Mouse (Mus musculus): Measurements from ENCODE around the gene Hsd17b1.

Gene Hsd17b1

GRCm38 (mm10) chr11:101078121-101078520 is at the start of gene Hsd17b1:
TSS of gene Hsd17b1 (plus strand) at chr11:101078411.
- DNase-seq, result no peak

DNA sequence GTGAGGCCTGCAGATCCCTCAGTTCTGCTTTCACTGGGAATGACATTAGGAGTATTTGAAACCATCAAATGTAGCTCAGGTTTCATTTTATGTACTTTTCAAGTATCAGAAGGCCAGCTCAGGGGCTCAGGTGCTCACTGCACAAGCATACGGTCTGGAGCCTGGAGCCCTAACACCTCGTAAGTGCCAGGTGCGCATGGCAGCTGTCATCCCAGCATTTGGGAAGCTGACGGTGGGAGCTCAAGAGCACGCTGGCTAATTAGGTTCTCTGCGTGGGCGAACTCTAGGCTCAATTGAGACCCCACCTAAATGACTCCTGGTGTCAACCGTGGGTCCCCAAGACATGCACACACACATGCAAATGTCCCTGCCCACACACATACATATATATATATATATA is 48.9 kb upstream of the Hsd17b1 start:
- DNase-seq, result peak in 1 of 2 experiments; percentile 40

DNA sequence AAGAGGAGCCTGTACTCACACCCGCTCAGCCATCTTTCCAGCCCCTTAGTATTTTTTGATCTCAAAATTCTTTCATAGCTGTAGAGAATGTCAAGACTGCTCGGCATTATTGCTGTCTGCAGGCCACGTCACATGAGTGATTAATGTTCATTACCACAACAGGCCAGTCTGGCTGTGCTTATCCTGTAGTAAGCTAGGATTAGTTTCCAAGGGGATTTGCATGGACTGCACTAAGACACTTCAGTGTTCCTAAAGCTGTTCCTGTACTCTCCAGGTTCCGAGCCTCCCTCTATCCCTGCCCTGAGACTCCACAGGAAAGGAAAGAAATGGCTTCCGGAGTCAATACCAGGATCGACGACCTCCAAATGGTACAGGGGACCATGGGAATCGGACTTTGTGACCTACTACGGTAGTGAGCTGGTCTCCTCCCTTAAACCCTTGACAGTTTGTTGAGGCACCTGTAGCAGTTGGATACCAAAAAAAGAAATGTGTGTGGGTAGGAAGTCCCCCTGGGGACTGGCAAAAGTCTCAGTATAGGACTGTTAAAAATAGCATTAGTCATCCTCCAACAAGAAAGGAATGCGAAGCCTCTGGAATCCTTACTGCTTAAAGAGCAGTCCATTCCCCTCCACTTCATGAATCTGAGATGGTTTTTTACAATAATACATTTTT is 47.9 kb upstream of the Hsd17b1 start:
- no peak for DNase-seq

GRCm38 (mm10) chr11:101030808-101031156 is 47.4 kb upstream of the Hsd17b1 start:
- no peak for DNase-seq

GRCm38 (mm10) chr11:101031470-101031869 is 46.7 kb upstream of the Hsd17b1 start:
- DNase-seq, result no peak

- DNase-seq, result no peak
These were observed 44.2 kb upstream of the Hsd17b1 start for GRCm38 (mm10) chr11:101033856-101034500.

- DNase-seq, result no peak
These were observed 43.4 kb upstream of the Hsd17b1 start for GRCm38 (mm10) chr11:101034614-101035327.

- no peak for DNase-seq
These were observed 42.9 kb upstream of the Hsd17b1 start for GRCm38 (mm10) chr11:101035328-101035695.

- no peak for DNase-seq
These were observed 40.4 kb upstream of the Hsd17b1 start for GRCm38 (mm10) chr11:101037795-101038194.

DNA sequence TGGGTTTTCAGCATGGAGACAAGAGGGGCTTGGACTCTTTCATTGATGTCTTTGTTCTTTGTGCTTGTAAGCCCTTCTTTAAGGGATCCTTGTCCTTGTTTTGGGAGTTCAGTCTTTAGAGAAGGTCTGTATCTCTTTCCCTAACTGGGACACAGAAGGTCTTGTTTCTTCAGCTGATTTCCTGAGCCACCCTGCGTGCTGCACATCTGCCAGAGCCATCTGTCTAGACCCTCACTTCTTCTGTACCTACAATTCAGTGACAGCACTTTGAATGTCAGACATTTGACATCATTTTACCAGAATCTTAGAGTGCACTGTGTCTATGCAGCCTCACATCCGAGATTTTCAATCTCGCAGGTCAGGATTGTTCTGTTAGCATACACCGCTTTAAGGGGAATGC is 32.4 kb upstream of the Hsd17b1 start:
- DNase-seq, result no peak

- DNase-seq, result no peak
These were observed 31.8 kb upstream of the Hsd17b1 start for GRCm38 (mm10) chr11:101046440-101046839.

GRCm38 (mm10) chr11:101047502-101047901 is 30.7 kb upstream of the Hsd17b1 start:
- no peak for DNase-seq

DNA sequence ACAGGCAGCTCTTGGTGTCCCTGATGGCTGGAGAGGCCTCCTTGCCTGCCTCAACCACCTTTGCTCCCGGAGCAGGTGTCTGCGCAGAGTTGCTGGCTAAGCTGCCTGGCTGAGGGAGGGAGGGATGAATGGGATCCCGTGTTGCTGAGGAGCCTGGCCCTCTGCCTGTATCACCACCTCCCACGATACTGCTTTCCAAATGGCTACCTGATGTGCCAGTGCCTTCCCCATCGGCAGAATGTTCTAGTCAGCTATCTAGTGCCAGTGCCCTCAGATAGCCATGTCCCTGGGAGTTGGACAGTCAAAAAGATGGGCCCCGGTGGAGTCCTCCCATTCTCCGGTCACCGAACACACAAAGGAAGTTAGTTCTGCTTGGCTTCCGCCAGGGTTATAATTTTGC is 27.9 kb upstream of the Hsd17b1 start:
- peak; percentile 75 to 78 for DNase-seq

DNA sequence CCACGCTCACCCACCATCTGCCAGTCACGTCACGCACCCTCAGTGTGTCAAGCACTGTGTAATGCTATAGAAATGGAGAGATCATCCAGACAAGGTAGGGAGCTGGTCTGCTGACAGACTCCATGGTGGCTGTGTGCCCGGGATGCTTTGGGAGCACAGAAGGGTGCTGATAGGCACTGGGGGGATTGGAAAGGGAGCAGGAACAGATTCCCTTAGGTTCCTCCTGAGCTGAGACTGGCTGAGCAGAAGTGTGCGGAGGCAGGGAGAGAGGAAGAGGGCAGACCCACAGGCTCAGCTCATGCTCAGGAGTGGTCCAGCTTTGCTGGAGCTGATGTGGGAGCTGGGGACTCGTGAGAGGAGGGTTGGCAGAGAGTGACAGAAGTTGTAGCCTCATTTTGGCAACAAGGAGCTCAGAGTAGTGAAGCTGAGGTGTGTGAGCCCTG is 27.1 kb upstream of the Hsd17b1 start:
- DNase-seq, result peak; percentile 60 to 70

DNA sequence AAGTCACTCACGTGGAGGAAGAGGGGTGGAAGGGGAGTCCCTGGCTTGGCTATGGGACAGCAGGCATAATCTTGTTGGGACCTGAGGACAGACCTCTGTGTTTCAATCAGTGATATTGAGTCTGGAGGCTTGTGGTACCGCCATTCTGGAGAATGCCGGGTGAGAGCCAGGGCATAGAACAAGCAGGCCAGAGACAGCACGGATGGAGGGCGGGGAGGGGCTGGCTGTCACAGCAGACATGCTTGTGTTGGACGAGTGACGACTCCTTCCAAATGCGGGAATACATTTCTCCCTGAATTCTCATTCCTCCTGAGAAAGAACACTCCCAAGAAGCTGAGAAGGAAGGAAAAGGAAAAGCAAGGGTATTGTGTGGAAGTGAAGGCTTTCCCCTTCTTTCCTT is 26.6 kb upstream of the Hsd17b1 start:
- DNase-seq, result peak; percentile 50 to 59

GRCm38 (mm10) chr11:101052751-101053473 is 25.3 kb upstream of the Hsd17b1 start:
- no peak for DNase-seq

DNA sequence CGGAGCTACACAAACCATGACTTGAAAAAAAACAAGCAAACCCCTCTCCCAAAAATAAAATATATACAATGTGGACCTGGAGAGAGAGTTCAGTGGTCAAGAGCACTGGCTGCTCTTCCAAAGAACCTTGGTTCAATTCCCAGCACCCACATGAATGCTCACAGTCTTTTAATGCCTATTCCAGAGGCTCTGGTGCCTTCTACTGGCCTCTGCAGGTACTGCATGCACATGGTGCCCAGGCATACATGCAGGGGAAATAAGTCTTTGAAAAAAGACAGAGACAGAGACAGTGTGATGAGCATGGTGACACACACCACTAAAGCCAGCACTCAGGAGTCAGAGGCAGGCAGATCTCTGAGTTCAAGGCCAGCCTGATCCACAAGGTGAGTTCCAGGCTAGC is 24.2 kb upstream of the Hsd17b1 start:
- DNase-seq, result no peak

DNA sequence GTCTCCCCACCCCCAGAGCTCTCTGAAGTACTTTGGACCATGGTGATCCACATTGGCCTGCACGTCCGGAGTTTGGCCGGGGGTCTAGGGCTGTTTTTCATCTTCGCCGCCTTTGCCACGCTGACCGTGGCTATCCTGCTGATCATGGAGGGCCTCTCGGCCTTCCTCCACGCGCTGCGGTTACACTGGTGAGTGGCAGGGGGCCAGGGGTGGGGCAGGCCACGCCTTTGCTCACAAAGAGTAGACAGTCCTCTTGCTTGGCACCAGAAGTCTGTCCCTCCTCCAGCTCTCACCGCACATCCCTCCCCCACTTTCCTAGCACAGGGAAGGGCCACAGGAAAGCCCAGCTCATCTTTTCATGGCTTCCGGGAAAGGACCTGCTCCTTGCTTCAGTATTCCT is 22.8 kb upstream of the Hsd17b1 start:
- no peak for DNase-seq

- no peak for DNase-seq
These were observed 21.3 kb upstream of the Hsd17b1 start for GRCm38 (mm10) chr11:101056885-101057284.

DNA sequence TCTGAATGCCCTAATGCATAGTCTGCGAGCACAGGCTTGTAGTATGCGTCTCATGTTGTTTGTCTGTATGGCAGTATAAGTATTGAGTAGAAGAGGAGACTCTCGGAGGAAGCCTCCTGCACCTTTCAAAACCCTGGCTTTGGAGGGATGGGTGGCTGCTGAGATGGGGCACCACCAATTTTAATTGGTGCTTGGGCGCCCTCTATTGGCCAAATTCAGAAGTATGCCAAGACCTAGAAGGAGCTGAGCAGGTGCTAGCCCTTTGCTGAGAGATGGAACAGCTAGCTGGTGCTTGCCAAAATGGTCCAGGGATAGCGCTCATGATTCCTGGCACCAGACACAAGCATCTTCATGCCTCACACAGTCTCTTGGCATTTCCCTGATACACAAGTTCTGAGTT is 20.4 kb upstream of the Hsd17b1 start:
- DNase-seq, result peak; percentile 96 to 97

- DNase-seq, result no peak
These were observed 19.5 kb upstream of the Hsd17b1 start for GRCm38 (mm10) chr11:101058726-101059125.

GRCm38 (mm10) chr11:101059473-101059872 is 18.7 kb upstream of the Hsd17b1 start:
- no peak for DNase-seq

GRCm38 (mm10) chr11:101060126-101060525 is 18.1 kb upstream of the Hsd17b1 start:
- DNase-seq, result peak; percentile 70 to 73
